Mouse (Mus musculus): ENCODE measurements around the gene Ddx25. TPM values are rescaled to one million over a fixed set of nuclear protein-coding genes. Genes with fewer than 3 reads are reported as not detected.

Gene Ddx25
- 2.1 and 3.1 TPM in 2 replicates for polyA plus RNA-seq (2014; fragmentation: Nextera tagmentation; extraction: Ambion mirVana)

GRCm38 (mm10) chr9:35558257-35559008 lies at the start of gene Ddx25, which contains the start of gene Pus3:
Gene Ddx25 (minus strand): TSS chr9:35558528.
Gene Pus3 (plus strand): TSS chr9:35558595.
- Histone ChIP-seq H3K9me3 (ENCODE audit: control insufficient read depth, low read length) (no peaks in the 10 kb centered on the region), H3K4me1 (replicated peaks; ENCODE audit: control insufficient read depth, insufficient read depth, low read length) (peaks cover 11% of the 10 kb centered on the region; the same call in 1 of the 2 replicates), H3K27me3 (replicated peaks; ENCODE audit: control insufficient read depth, insufficient read depth, low read length) (0 out of 2 replicates have a peak, but pooled peaks cover 7% of the 10 kb centered on the region), H3K4me2 (ENCODE audit: low read length) (peak within 1 kb of the TSS; percentile 94), H3K36me3 (ENCODE audit: control insufficient read depth, insufficient read depth, low read length) (peaks cover 18% of the 10 kb centered on the region), H3K4me3 (ENCODE audit: low read depth, low read length) (peak within 1 kb of the TSS; percentile 80), H3K27ac (ENCODE audit: low read depth) (no peak within 1 kb of the TSS), H3K9ac (ENCODE audit: low read length) (peak within 1 kb of the TSS; percentile 73)
- ATAC-seq (replicated peaks; ENCODE audit: low FRiP score, low TSS enrichment, low read depth), result peak; percentile 77
- peak; percentile 68 for DNase-seq (ENCODE audit: low spot score)
- WGBS, result under 1% methylated on average over 59 of the region's 59 CpGs

- Histone ChIP-seq H3K9me3 (ENCODE audit: control insufficient read depth, low read length) (no peaks in the 10 kb centered on the region), H3K36me3 (ENCODE audit: control insufficient read depth, insufficient read depth, low read length) (no peaks in the 10 kb centered on the region), H3K4me3 (ENCODE audit: low read depth, low read length) (no peak overlapping the region), H3K4me1 (replicated peaks; ENCODE audit: control insufficient read depth, insufficient read depth, low read length) (no peaks in the 10 kb centered on the region), H3K27ac (ENCODE audit: low read depth) (no peak overlapping the region), H3K27me3 (replicated peaks; ENCODE audit: control insufficient read depth, insufficient read depth, low read length) (no peaks in the 10 kb centered on the region), H3K9ac (ENCODE audit: low read length) (no peak overlapping the region), H3K4me2 (ENCODE audit: low read length) (no peak overlapping the region)
- DNase-seq (ENCODE audit: low spot score) (no peak), ATAC-seq (replicated peaks; ENCODE audit: low FRiP score, low TSS enrichment, low read depth) (no peak)
- 65% methylated on average over 8 of the region's 8 CpGs for WGBS
These were observed 49.5 kb upstream of the Ddx25 start for GRCm38 (mm10) chr9:35607647-35608405.

GRCm38 (mm10) chr9:35592903-35593302 lies 34.6 kb upstream of the Ddx25 start:
- DNase-seq (ENCODE audit: low spot score) (no peak), ATAC-seq (replicated peaks; ENCODE audit: low FRiP score, low TSS enrichment, low read depth) (no peak)
- Histone ChIP-seq H3K36me3 (ENCODE audit: control insufficient read depth, insufficient read depth, low read length) (no peaks in the 10 kb centered on the region), H3K27ac (ENCODE audit: low read depth) (no peak overlapping the region), H3K4me1 (replicated peaks; ENCODE audit: control insufficient read depth, insufficient read depth, low read length) (no peaks in the 10 kb centered on the region), H3K9ac (ENCODE audit: low read length) (no peak overlapping the region), H3K27me3 (replicated peaks; ENCODE audit: control insufficient read depth, insufficient read depth, low read length) (no peaks in the 10 kb centered on the region), H3K9me3 (ENCODE audit: control insufficient read depth, low read length) (no peaks in the 10 kb centered on the region), H3K4me2 (ENCODE audit: low read length) (no peak overlapping the region), H3K4me3 (ENCODE audit: low read depth, low read length) (no peak overlapping the region)
- WGBS, result 11% methylated on average over 2 of the region's 2 CpGs

GRCm38 (mm10) chr9:35587674-35588073 lies 29.3 kb upstream of the Ddx25 start:
- ATAC-seq (replicated peaks; ENCODE audit: low FRiP score, low TSS enrichment, low read depth), result no peak
- Histone ChIP-seq H3K4me2 (ENCODE audit: low read length) (no peak overlapping the region), H3K9me3 (ENCODE audit: control insufficient read depth, low read length) (no peaks in the 10 kb centered on the region), H3K36me3 (ENCODE audit: control insufficient read depth, insufficient read depth, low read length) (no peaks in the 10 kb centered on the region), H3K27me3 (replicated peaks; ENCODE audit: control insufficient read depth, insufficient read depth, low read length) (no peaks in the 10 kb centered on the region), H3K4me3 (ENCODE audit: low read depth, low read length) (no peak overlapping the region), H3K4me1 (replicated peaks; ENCODE audit: control insufficient read depth, insufficient read depth, low read length) (no peaks in the 10 kb centered on the region), H3K27ac (ENCODE audit: low read depth) (no peak overlapping the region), H3K9ac (ENCODE audit: low read length) (no peak overlapping the region)
- WGBS, result 39% methylated on average over 1 of the region's 1 CpGs
- no peak for DNase-seq (ENCODE audit: low spot score)

DNA sequence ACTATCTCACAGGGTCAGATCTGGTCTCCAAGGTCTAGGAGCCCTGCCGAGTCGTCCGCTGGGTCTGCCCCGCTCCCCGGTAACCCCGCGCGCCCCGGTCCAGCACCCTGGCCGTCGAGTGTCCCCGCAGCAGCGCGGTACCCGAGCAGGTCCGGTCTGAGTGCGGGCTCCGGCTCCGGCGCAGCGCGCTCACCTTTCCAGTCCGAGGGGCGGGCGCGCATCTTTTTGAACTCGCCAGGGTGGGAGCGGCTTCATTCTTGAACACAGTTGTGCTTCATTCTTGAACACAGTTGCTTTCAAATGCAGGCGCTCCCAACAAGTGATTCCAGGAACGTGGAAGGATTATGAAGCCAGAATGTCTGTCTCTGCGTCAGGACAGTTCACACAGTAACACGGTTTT lies 16.1 kb upstream of the Ddx25 start:
- DNase-seq (ENCODE audit: low spot score) (peak; percentile 53), ATAC-seq (replicated peaks; ENCODE audit: low FRiP score, low TSS enrichment, low read depth) (no peak)
- no peak overlapping the region for H3K9ac ChIP-seq (ENCODE audit: low read length)
- no peaks in the 10 kb centered on the region for H3K4me1 ChIP-seq (replicated peaks; ENCODE audit: control insufficient read depth, insufficient read depth, low read length)
- no peaks in the 10 kb centered on the region for H3K36me3 ChIP-seq (ENCODE audit: control insufficient read depth, insufficient read depth, low read length)
- H3K4me3 ChIP-seq (ENCODE audit: low read depth, low read length), result peak overlapping the region; percentile 21
- peak overlapping the region; percentile 45 for H3K4me2 ChIP-seq (ENCODE audit: low read length)
- H3K27ac ChIP-seq (ENCODE audit: low read depth), result no peak overlapping the region
- no peaks in the 10 kb centered on the region for H3K9me3 ChIP-seq (ENCODE audit: control insufficient read depth, low read length)
- peaks cover 13% of the 10 kb centered on the region; the same call in 1 of the 2 replicates for H3K27me3 ChIP-seq (replicated peaks; ENCODE audit: control insufficient read depth, insufficient read depth, low read length)
- WGBS, result 3% methylated on average over 32 of the region's 32 CpGs

GRCm38 (mm10) chr9:35570663-35571062 lies 12.3 kb upstream of the Ddx25 start:
- peak overlapping the region; percentile 67 for H3K4me3 ChIP-seq (ENCODE audit: low read depth, low read length)
- WGBS, result 8% methylated on average over 5 of the region's 5 CpGs
- peak overlapping the region; percentile 54 for H3K9ac ChIP-seq (ENCODE audit: low read length)
- H3K27ac ChIP-seq (ENCODE audit: low read depth), result no peak overlapping the region
- no peaks in the 10 kb centered on the region for H3K9me3 ChIP-seq (ENCODE audit: control insufficient read depth, low read length)
- H3K36me3 ChIP-seq (ENCODE audit: control insufficient read depth, insufficient read depth, low read length), result peaks cover 26% of the 10 kb centered on the region
- ATAC-seq (replicated peaks; ENCODE audit: low FRiP score, low TSS enrichment, low read depth) (no peak), DNase-seq (ENCODE audit: low spot score) (no peak)
- H3K27me3 ChIP-seq (replicated peaks; ENCODE audit: control insufficient read depth, insufficient read depth, low read length), result peaks cover 13% of the 10 kb centered on the region; the same call in 1 of the 2 replicates
- peak overlapping the region; percentile 63 for H3K4me2 ChIP-seq (ENCODE audit: low read length)
- H3K4me1 ChIP-seq (replicated peaks; ENCODE audit: control insufficient read depth, insufficient read depth, low read length), result peaks cover 7% of the 10 kb centered on the region

DNA sequence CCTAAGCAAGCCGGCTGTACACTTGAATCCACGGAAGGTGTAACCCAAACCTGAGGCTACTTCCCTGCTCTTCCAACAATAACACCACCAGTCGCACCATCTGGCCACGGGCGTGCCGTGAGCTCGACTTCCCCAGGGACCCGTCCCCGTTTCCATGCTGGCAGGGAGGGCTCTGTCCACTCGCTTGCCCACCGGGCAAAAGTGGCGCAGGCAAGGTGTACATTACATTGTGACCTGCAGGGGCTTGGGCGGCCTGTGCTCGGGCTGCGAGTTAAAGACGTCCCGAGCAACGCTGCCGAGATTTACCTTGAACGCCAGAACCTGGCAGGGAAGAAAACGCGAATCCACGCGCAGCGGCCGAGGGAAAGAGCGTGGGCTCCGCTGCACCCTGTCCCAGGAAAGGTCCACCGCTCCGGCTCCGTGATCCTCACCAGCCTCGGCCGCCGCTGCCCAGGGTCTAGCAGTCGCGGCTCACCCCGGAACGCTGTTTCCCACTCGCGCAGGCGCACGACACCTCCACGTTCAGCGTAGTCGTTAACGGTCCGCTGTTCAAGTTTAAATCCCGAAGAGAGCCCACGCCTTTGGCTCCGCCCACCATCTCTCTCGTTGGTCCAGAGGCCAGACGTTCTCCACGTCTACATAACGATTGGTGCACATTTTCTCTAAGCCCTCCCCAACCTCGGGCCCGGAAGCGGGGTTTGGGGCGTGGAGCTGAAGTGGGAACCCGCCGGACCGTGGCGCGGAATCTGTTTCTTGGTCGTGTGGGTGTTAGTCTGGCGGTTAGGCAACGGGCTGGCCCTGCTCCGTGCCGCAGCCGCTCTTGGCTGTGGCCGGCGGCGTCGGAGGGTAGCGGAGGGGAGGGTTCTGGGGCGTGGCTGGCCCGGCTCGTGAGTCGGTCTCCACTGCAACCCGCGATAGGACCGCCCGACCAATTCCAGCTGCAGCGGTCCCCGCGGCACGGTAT lies 11.5 kb upstream of the Ddx25 start, which contains the start of the genes Pate2 and Hyls1:
Gene Pate2 (plus strand): TSS at position 714 of the 964 bp plus-strand sequence.
Gene Hyls1 (minus strand): TSS at position 828 of the 964 bp plus-strand sequence.
- H3K27ac ChIP-seq (ENCODE audit: low read depth), result peak within 1 kb of the TSS; percentile 78
- WGBS, result under 1% methylated on average over 85 of the region's 86 CpGs
- peak; percentile 98 for ATAC-seq (replicated peaks; ENCODE audit: low FRiP score, low TSS enrichment, low read depth)
- DNase-seq (ENCODE audit: low spot score), result peak; percentile 94
- peaks cover 9% of the 10 kb centered on the region; the same call in 1 of the 2 replicates for H3K27me3 ChIP-seq (replicated peaks; ENCODE audit: control insufficient read depth, insufficient read depth, low read length)
- no peaks in the 10 kb centered on the region for H3K9me3 ChIP-seq (ENCODE audit: control insufficient read depth, low read length)
- peaks cover 34% of the 10 kb centered on the region for H3K36me3 ChIP-seq (ENCODE audit: control insufficient read depth, insufficient read depth, low read length)
- H3K4me2 ChIP-seq (ENCODE audit: low read length), result peak within 1 kb of the TSS; percentile 63
- peaks cover 7% of the 10 kb centered on the region for H3K4me1 ChIP-seq (replicated peaks; ENCODE audit: control insufficient read depth, insufficient read depth, low read length)
- peak within 1 kb of the TSS; percentile 67 for H3K4me3 ChIP-seq (ENCODE audit: low read depth, low read length)
- peak within 1 kb of the TSS; percentile 55 for H3K9ac ChIP-seq (ENCODE audit: low read length)

- Histone ChIP-seq H3K9ac (ENCODE audit: low read length) (no peak overlapping the region), H3K4me1 (replicated peaks; ENCODE audit: control insufficient read depth, insufficient read depth, low read length) (peaks cover 7% of the 10 kb centered on the region), H3K4me2 (ENCODE audit: low read length) (no peak overlapping the region), H3K36me3 (ENCODE audit: control insufficient read depth, insufficient read depth, low read length) (peaks cover 43% of the 10 kb centered on the region), H3K27me3 (replicated peaks; ENCODE audit: control insufficient read depth, insufficient read depth, low read length) (no peaks in the 10 kb centered on the region), H3K9me3 (ENCODE audit: control insufficient read depth, low read length) (no peaks in the 10 kb centered on the region), H3K27ac (ENCODE audit: low read depth) (no peak overlapping the region), H3K4me3 (ENCODE audit: low read depth, low read length) (no peak overlapping the region)
- ATAC-seq (replicated peaks; ENCODE audit: low FRiP score, low TSS enrichment, low read depth), result no peak
- DNase-seq (ENCODE audit: low spot score), result peak; percentile 33
- WGBS, result 91% methylated on average over 3 of the region's 3 CpGs
These were observed 9.7 kb upstream of the Ddx25 start for GRCm38 (mm10) chr9:35567995-35568394.

Measured in intestine, embryonic 14.5 days (tissue).